Mouse (Mus musculus): ENCODE results near the gene Ncoa4. TPM values are rescaled to one million over a fixed set of nuclear protein-coding genes. Genes with fewer than 3 reads are reported as not detected.

Ncoa4 gene
- polyA plus RNA-seq (2015; fragmentation: Nextera tagmentation; extraction: Ambion mirVana), result 116 and 129 TPM in 2 replicates

GRCm38 (mm10) chr14:32159690-32160246 lies at the start of gene Ncoa4:
Gene Ncoa4 (plus strand): TSS chr14:32159865.

GRCm38 (mm10) chr14:32141723-32142122 lies 17.9 kb upstream of the Ncoa4 start, which contains the start of gene Msmb:
Gene Msmb (plus strand): TSS chr14:32142023.

GRCm38 (mm10) chr14:32201791-32202451 lies 42.3 kb downstream of the Ncoa4 start, which contains the start of the genes Timm23 and Parg:
Gene Timm23 (minus strand): TSS chr14:32201898.
Gene Parg (plus strand): TSS chr14:32201949.

Other genes starting within 250 kb of the Ncoa4 start
- 3.9 and 8.8 TPM in 2 replicates for gene Galnt15, start 130.9 kb upstream of the Ncoa4 start, polyA plus RNA-seq (2015; fragmentation: Nextera tagmentation; extraction: Ambion mirVana)
- 25.4 and 28.6 TPM in 2 replicates for gene Oxnad1, start 74.5 kb upstream of the Ncoa4 start, polyA plus RNA-seq (2015; fragmentation: Nextera tagmentation; extraction: Ambion mirVana)
- 106 and 131 TPM in 2 replicates for gene Dph3, start 74.1 kb upstream of the Ncoa4 start, polyA plus RNA-seq (2015; fragmentation: Nextera tagmentation; extraction: Ambion mirVana)
- gene Msmb, start 17.8 kb upstream of the Ncoa4 start, polyA plus RNA-seq (2015; fragmentation: Nextera tagmentation; extraction: Ambion mirVana), result not detected in 2 replicates
- 251 and 298 TPM in 2 replicates for gene Timm23, start 42.0 kb downstream of the Ncoa4 start, polyA plus RNA-seq (2015; fragmentation: Nextera tagmentation; extraction: Ambion mirVana)
- gene Parg, start 42.1 kb downstream of the Ncoa4 start, polyA plus RNA-seq (2015; fragmentation: Nextera tagmentation; extraction: Ambion mirVana), result 22.6 and 39.2 TPM in 2 replicates
- 8.6 and 11.9 TPM in 2 replicates for gene Ogdhl, start 162.2 kb downstream of the Ncoa4 start, polyA plus RNA-seq (2015; fragmentation: Nextera tagmentation; extraction: Ambion mirVana)
- gene 1700024G13Rik, start 228.5 kb downstream of the Ncoa4 start, polyA plus RNA-seq (2015; fragmentation: Nextera tagmentation; extraction: Ambion mirVana), result not detected in 2 replicates